Mouse (Mus musculus) B cell, adult 62 days (primary cell): Measurements from ENCODE around the gene Cers2. TPM values are rescaled to one million over a fixed set of nuclear protein-coding genes. Genes with fewer than 3 reads are reported as not detected.

Experiments used
- total RNA-seq: library from RNA; stranded (reverse); gene quantifications from 4 replicates; pipeline ENCODE4 v1.2.4, GENCODE M21; 2023

The Cers2 gene
- total RNA-seq: 127 to 147 TPM (median 132 TPM) in 4 replicates

DNA sequence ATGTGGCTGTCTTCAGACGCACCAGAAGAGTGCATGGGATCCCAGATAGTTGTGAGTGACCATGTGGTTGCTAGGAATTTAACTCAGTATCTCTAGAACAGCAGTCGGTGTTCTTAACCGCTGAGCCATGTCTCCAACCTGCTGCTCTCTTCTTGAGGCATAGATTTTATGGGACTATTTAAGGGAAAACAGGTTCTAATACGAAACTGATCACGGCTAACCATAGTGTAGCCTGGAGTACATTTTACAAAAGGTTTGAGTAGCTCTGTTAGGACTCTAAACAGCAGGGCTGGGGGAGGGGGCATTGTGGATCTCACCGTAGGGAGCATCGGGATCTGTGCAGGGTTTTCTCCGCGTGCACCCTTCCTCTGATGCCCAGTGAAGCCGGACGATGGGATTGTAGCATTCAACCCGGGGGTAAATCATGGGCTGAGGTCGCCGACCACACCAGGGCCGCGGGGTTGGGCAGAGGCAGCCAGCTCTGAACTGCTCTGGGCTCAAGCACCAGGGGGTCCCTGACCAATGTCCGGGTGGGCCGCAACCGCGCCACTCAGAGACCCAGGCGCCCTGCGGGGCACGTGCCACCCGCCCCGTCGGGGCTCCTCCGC lies at the start of gene Cers2:
TSS of gene Cers2 (plus strand) at position 306 of the 608 bp plus-strand sequence.

DNA sequence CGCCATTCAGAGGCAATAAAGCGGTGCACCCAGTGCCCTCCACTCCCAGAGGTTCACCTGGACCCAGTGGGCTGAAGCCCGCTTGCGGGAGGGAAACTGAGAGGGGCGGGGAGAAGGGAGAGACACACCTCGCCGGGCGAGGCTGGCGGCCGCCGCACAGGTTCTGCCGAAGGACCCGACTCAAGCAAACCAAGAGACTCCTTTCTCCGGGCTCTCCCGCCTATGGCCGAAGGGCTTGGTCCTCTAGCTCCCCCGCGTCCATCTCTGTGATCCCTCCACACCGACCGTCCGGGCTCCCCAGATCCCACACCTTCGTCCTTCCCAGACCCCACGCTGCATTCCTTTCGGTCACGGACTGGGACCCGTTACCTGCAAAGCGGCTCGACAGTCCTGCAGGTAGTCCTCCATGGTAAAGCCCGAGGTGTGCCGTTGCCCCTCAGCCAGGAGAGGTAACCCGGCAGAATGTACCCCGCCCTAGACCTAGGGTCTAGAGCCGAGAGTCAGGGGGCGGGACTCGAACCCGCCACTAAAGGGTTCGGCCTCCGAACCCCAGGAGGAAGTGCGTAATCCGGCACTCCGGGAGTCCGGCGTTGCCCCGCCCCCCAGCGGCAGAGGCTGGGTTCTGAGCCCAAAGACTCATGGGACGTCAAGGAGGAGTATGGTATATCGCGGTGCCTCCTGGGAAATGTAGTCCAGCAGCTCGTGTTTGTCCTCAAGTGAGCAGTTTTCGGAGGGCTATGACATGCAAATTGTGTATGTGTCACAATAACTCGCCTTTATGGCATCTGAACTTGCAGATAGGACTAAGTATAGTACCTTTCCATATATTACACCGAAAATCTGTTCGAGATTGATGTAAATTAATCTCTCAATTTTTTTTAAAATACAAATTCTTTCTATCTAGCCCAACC lies 33.1 kb upstream of the Cers2 start, which contains the start of the genes Mindy1 and Prune1:
TSS of gene Mindy1 (plus strand) at position 130 of the 911 bp plus-strand sequence.
TSS of gene Prune1 (minus strand) at position 861 of the 911 bp plus-strand sequence.

DNA sequence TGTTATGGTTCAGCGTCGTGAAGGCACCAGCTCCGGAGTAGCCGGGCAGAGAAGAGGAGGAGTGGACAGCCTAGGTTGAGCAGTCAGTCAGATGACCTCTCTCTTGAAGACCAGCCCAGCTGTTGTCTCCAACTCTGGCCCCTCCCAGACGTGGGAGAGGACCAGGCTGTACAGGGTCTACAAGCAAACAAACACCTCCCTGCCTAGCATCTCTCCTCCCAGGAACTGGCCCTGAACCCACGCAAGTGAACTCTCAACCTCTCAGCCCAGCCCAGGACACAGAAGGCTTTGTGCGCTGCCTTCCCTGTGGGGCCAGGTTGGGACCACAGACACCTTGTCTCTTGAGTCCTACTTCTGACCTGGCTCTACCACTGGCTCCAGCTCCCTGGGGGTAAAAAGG lies 7.5 kb upstream of the Cers2 start, which contains the start of gene Anxa9:
TSS of gene Anxa9 (minus strand) at position 77 of the 400 bp plus-strand sequence.

DNA sequence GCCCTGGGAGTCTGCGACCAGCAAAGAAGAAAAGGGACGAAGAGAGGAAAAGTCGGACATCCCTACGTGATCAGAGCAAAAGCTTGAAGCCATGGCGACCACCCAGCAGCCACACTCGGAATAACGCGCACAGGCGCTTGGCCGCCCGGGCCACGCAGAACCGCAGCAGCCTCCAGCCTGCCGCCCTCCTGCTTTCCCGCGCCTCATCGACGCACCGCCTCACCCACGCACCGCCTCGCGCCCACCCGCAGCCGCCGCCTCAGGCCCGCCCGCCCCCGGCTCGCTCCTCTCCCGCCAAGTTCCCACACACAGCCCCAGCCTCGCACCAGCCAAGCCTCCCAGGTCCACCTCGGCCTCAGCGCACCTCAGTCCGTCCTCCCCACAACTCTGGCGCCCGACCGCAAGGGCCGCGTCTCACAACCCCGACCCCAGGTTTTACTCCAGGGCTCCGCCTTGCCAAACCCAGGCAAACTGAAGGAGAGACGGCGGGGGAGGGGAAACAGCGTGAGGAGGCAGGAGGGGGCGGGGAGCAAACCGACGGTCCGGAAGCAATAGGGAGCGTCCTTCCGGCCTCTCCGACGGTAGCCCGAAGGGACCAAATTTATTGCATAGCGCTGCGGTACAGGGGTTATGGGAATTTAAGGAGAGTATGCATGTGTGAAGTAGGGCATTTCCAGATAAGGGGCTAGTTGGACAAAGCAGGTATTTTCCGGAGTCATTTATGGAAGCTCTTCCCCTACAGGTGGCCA lies 42.3 kb downstream of the Cers2 start, which contains the start of gene Setdb1:
TSS of gene Setdb1 (minus strand) at position 502 of the 749 bp plus-strand sequence.

Other genes with a start within 250 kb of the Cers2 start
- 33.8 to 38.5 TPM (median 35.8 TPM) in 4 replicates for gene Pip5k1a, start 207.9 kb upstream of the Cers2 start, total RNA-seq
- gene Vps72, start 203.8 kb upstream of the Cers2 start, total RNA-seq: 49.9 to 62.3 TPM (median 55.4 TPM) in 4 replicates
- gene Tmod4, start 190.3 kb upstream of the Cers2 start, total RNA-seq: 1.1 to 2.9 TPM (median 2.2 TPM) in 4 replicates
- 62.4 to 85.5 TPM (median 67.5 TPM) in 4 replicates for gene Scnm1, start 180.8 kb upstream of the Cers2 start, total RNA-seq
- 5.7 to 6.9 TPM (median 6.4 TPM) in 4 replicates for gene Lysmd1, start 180.7 kb upstream of the Cers2 start, total RNA-seq
- 21.7 to 31.8 TPM (median 29.5 TPM) in 4 replicates for gene Tnfaip8l2, start 172.4 kb upstream of the Cers2 start, total RNA-seq
- 0.37 to 2.0 TPM (median 1.5 TPM) in 3 of 4 replicates, not detected in the other for gene Sema6c, start 154.3 kb upstream of the Cers2 start, total RNA-seq
- gene Gabpb2, start 96.9 kb upstream of the Cers2 start, total RNA-seq: 76.5 to 77.1 TPM (median 76.8 TPM) in 4 replicates
- gene Cdc42se1, start 86.1 kb upstream of the Cers2 start, total RNA-seq: 183 to 200 TPM (median 191 TPM) in 4 replicates
- gene Mllt11, start 82.6 kb upstream of the Cers2 start, total RNA-seq: 5.0 to 8.0 TPM (median 6.1 TPM) in 4 replicates
- gene Gm128, start 73.2 kb upstream of the Cers2 start, total RNA-seq: not detected in 4 replicates
- not detected in 4 replicates for gene Bnipl, start 63.6 kb upstream of the Cers2 start, total RNA-seq
- 29.3 to 34.5 TPM (median 31.6 TPM) in 4 replicates for gene Mindy1, start 33.4 kb upstream of the Cers2 start, total RNA-seq
- 10.5 to 12.0 TPM (median 11.5 TPM) in 4 replicates for gene Prune1, start 32.7 kb upstream of the Cers2 start, total RNA-seq
- 1.3 to 2.2 TPM (median 1.9 TPM) in 4 replicates for gene Anxa9, start 7.6 kb upstream of the Cers2 start, total RNA-seq
- gene Setdb1, start 42.4 kb downstream of the Cers2 start, total RNA-seq: 31.0 to 36.5 TPM (median 35.8 TPM) in 4 replicates
- gene 4930558C23Rik, start 88.0 kb downstream of the Cers2 start, total RNA-seq: not detected in 4 replicates
- gene Arnt, start 119.6 kb downstream of the Cers2 start, total RNA-seq: 84.3 to 103 TPM (median 88.9 TPM) in 4 replicates
- gene Ctsk, start 184.5 kb downstream of the Cers2 start, total RNA-seq: 1.3 to 2.5 TPM (median 1.4 TPM) in 4 replicates
- 409 to 475 TPM (median 445 TPM) in 4 replicates for gene Ctss, start 212.0 kb downstream of the Cers2 start, total RNA-seq
- gene Hormad1, start 244.9 kb downstream of the Cers2 start, total RNA-seq: 0.38 TPM in 1 of 4 replicates, not detected in the others